Mouse (Mus musculus) adrenal gland, adult 8-10 months (tissue): ENCODE results near the gene Rnf167. TPM values are rescaled to one million over a fixed set of nuclear protein-coding genes. Genes with fewer than 3 reads are reported as not detected.
A peak's percentile ranks its signal among the peaks of the same experiment; 100 is the strongest.

Source experiments
- DNase-seq: peaks from one replicate; pipeline ENCODE4 v3.0.0; 2022
- total RNA-seq, 4 experiments: library from RNA; stranded (reverse); gene quantifications; 2 replicates each; pipeline ENCODE4 v1.2.4; 2022

Rnf167 gene
- total RNA-seq, 4 experiments from 2014 or later: 82.3 to 136 (median 110) TPM

DNA sequence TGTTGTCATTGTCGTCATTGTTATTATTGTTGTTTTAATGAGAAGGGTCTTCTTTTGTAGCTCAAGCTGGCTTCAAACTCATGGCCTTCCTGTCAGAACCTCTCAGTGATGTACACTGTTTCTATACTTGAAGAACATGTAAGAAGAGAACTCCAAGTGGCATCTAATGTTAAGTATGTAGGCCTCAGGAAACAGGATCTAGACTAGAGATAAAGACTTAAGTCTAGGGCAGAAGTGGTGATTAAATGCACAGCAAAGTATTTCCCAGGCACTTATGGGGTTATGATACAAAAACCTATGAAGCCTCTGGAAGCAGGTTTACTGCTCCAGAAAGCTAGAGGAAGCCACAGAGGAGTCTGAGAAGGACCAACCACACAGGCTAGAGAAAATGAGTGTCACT is 8.7 kb upstream of the Rnf167 start:
- no peak for DNase-seq

- no peak for DNase-seq
Measured at GRCm38 (mm10) chr11:70638714-70639278, 8.2 kb upstream of the Rnf167 start, which contains the start of gene Gp1ba. Gene Gp1ba (plus strand): TSS chr11:70639122.

- DNase-seq: no peak
Measured at GRCm38 (mm10) chr11:70639976-70640375, 7.1 kb upstream of the Rnf167 start.

GRCm38 (mm10) chr11:70641241-70641640 is 5.8 kb upstream of the Rnf167 start:
- DNase-seq: no peak

DNA sequence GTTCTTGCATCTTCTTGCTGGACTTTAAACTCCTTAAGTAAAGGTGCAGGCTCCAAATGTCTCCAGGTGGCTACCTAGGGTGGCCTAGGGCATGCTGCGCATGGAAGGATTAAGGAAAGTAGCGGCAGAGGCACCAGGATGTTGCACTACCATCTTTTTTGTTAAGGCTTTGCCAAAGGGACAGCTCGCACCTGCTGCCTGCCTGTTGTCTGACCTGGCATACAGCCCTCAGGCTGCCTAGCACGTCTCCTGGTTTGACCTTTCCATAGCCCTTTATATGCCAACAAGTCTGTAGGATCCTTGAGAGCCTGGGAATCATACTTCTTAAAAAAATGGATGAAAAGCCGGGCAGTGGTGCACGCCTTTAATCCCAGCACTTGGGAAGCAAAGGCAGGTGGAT is 4.0 kb upstream of the Rnf167 start:
- DNase-seq: no peak

DNA sequence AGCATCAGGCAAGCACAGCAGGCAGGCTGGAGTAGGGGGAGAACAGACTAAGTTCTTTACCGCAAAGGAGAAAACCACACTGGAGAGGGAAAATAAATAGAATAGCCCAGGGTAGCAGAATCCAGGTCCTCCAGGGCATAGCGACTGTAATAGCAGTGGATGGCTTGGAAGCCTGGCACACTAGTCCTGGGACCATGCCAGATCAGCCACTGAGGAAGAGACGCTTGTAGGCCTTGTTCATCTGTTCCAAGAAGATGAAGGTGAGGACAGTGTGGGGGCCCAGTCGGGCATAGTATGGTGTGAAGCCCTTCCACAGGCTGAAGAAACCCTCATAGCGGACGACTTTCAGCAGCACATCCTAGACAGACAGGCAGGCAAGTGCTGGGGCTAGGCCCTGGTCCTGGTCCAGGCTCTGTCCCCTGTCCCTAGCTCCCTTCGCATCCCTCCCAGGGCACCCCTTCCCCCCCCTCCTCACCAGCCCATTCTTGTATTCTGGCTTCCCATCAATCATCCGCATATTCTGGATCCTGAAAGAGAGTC is 2.4 kb upstream of the Rnf167 start:
- no peak for DNase-seq

- DNase-seq: no peak
Measured at GRCm38 (mm10) chr11:70645461-70646258, 1.4 kb upstream of the Rnf167 start.

GRCm38 (mm10) chr11:70646259-70646555 is 828 bp upstream of the Rnf167 start:
- no peak for DNase-seq

DNA sequence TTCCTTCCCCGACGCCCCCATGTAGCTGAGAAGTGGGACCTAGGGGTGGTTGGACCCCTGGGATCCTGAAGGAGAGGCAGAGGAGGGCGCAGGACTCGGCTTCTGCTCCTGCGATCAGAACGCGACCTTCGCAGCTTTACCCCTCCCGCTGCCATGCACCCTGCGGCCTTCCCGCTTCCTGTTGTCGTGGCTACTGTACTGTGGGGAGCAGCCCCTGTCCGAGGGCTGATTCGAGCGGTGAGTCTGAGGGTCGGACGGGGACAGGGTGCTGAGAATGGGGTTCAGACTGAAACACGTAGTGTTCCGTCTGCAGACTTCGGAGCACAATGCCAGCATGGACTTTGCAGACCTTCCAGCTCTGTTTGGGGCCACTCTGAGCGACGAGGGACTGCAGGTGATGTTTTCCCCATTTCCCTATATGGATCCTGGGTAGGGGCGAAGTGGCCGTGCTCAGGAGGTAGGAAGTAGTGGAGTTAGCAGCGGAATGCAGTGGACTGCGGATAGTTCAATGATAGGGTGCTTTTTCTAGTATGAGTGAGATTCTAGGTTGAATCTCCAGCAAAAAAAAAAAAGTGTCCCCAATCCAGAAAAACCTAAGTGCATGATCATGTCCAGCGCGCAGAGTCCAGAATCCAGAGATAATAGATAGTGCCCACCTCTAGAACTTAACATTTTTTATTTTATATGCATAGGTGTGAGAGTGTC is 833 bp downstream of the Rnf167 start:
- DNase-seq: peak; percentile 52

- DNase-seq: no peak
Measured at GRCm38 (mm10) chr11:70648512-70648911, 1.5 kb downstream of the Rnf167 start.

DNA sequence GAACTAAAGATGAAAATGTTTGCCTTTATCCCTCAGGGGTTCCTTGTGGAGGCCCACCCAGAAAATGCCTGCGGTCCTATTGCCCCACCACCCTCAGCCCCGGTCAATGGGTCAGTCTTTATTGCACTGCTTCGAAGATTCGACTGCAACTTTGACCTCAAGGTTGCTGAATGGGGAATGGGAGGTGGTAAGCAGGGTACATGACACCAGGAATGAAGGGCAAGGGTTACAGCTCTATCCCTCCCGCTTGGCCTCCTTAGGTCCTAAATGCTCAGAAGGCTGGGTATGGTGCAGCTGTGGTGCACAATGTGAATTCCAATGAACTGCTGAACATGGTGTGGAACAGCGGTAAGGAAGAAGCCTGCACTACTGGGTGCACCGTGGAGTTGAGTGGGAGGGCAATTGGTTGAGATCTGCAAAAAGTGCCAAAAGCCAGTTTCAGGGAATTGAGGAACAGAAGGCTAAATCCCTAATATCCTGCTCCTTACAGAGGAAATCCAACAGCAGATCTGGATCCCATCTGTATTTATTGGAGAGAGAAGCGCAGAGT is 2.2 kb downstream of the Rnf167 start:
- DNase-seq: no peak

DNA sequence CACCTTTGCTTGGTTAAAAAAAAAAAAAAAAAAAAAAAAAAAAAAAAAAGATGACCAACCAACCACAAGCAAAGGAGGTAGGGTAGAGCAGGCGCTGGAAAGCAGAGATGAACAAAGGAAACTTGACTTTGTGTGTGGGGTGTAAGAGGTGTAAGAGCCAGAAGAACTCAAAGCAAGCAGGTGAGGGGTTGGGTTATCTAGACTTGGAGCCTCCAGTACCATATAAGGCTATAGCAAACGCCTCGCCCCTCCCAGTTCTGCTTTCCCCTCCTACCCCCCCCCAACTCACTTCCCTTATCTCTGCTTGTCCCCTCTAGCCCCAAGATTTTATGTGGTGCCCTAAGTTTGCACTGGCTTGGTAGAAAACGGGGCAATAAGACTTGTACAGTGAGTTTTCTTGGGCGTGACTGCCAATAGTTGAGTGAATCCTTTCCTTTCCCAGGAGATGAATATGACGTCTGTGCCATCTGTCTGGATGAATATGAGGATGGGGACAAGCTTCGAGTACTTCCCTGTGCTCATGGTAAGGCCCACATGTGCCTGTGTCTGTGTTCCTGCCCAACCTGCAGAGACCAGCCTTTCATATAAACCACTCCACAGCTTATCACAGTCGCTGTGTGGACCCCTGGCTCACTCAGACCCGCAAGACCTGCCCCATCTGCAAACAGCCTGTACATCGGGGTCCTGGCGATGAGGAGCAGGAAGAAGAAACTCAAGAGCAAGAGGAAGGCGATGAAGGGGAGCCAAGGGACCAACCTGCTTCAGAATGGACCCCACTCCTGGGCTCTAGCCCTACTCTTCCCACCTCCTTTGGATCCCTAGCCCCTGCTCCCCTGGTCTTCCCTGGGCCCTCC is 3.5 kb downstream of the Rnf167 start:
- DNase-seq: no peak

DNA sequence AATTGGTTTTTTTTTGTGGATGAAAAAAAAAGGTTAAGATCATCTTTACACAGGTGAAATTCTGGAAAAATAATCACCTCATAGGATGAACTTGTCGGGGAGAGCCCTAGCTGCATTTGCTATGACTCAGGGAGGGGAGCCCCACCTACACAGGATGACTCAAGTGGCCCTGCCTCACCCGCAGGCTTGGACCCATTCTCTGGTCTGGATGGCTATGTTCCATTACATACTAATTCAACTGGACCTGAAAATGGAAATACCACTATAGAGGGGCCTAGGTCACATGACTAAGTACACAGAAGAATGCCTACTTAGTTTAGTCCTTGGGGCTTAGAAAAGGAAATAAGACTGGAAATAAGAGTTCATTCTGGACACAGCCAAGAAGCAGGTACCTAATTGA is 4.4 kb downstream of the Rnf167 start:
- DNase-seq: peak; percentile 64

DNA sequence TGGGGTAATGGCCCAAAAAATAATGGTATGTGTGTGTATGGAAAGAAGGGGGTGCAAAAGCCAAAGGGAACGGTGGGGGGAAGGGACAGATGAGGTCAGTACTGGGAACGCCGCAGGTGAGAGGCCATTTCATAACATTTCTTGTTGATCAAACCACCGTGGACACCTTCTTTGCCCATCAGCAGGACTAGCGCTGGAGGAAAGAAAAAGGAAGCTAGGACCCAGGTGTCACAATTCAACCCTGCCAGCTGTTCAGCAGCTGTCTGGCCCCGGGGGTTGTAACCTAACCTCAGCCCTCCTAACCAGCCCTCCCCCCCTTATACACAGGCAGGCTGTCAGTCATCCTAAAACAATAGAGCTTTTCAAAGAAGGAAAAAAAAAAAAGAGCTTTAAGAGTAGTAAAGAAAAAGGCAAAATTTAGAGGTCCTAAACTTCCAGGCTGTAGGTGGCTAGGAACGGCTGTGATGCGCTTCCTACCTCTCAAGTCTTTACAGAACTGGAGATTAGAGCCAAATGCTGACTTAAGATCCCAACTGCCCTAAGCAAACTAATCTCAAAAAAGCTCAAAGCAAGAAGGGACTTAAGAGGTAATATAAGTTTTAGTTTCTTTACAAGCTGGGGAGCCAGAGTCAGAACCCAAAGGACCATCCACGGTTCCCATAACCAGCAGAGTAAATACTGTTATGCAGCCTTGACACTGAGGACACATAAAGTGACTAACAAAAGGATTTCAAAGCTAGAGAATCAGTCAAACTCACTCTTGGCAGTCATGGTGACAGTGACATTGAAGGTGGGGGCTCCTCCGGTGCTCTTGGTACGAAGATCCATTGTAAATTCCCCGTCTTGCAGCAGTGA is 5.2 kb downstream of the Rnf167 start:
- no peak for DNase-seq

GRCm38 (mm10) chr11:70652884-70653344 is 5.9 kb downstream of the Rnf167 start:
- no peak for DNase-seq

GRCm38 (mm10) chr11:70653345-70654197 is 6.5 kb downstream of the Rnf167 start:
- peak; percentile 68 for DNase-seq

- DNase-seq: peak; percentile 54
Measured at GRCm38 (mm10) chr11:70654198-70654922, 7.3 kb downstream of the Rnf167 start, which contains the start of gene Pfn1. Gene Pfn1 (minus strand): TSS chr11:70654644.

DNA sequence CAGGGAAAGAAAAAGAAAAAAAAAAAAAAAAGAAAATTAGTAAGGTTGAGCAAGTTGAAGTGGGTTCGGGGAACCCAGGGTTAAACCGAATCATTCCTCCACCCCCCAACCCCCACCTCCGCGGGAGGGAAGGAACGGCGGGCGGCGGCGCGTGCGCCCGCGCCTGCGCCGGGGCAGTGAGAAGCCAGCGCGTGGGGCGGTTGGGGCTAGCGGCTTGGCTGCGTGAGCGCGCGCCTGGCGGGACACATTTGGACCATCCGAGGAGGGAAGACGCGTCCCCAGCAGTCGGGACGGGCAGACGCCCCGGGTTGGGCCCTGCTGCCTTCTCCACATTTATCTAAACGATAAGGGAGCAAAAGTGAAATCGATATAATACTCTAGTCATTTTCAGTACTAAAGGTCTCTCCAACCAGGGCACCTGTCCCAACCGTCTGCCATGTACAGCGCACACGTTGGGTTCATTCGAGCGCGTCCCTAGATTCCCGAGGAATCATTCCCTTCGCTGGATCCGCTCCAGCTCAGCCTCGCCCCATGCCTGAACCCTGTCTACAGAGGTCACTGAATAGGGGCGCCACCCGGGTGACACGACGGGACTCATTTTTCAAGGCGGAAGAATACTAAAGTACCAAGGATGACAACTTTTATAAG is 8.0 kb downstream of the Rnf167 start:
- peak; percentile 79 for DNase-seq
